Mouse (Mus musculus) embryonic facial prominence, embryonic 13.5 days (tissue): Measurements from ENCODE around the gene Grin2d. TPM values are rescaled to one million over a fixed set of nuclear protein-coding genes. Genes with fewer than 3 reads are reported as not detected.
A peak's percentile ranks its signal among the peaks of the same experiment; 100 is the strongest.
"Not testable (repeated sequence)": the region's sequence is repeated elsewhere in the genome, so short reads cannot be mapped to it uniquely, and the experiment has no call there.

Experiments
- ATAC-seq: fragments of 200-750 bp; cut with Nextera tagmentation; 2 replicates; pipeline ENCODE4 v1.8.0; 2017; ENCODE audit warnings: low read depth; ENCODE audit not compliant: insufficient number of reproducible peaks, insufficient read depth, low FRiP score, low TSS enrichment
- H3K27ac ChIP-seq: fragments of 300-500 bp; sonication (generic); 2 replicates; pipeline ENCODE4 v1.5.1; 2015; ENCODE audit warnings: moderate library complexity, mild to moderate bottlenecking, inconsistent platforms
- H3K27me3 ChIP-seq: fragments of 300-500 bp; sonication (generic); 2 replicates; pipeline ENCODE4 v1.6.1; 2015; ENCODE audit warnings: mild to moderate bottlenecking, inconsistent platforms
- H3K36me3 ChIP-seq: fragments of 300-500 bp; sonication (generic); 2 replicates; pipeline ENCODE4 v1.6.1; 2015; ENCODE audit warnings: mild to moderate bottlenecking, inconsistent platforms
- H3K4me1 ChIP-seq: fragments of 300-500 bp; sonication (generic); 2 replicates; pipeline ENCODE4 v1.6.1; 2015; ENCODE audit warnings: inconsistent platforms
- H3K4me2 ChIP-seq: fragments of 300-500 bp; sonication (generic); 2 replicates; pipeline ENCODE4 v1.6.1; 2015; ENCODE audit warnings: moderate library complexity, mild to moderate bottlenecking, inconsistent platforms
- H3K4me3 ChIP-seq: fragments of 300-500 bp; sonication (generic); 2 replicates; pipeline ENCODE4 v1.5.1; 2015; ENCODE audit warnings: mild to moderate bottlenecking, inconsistent platforms
- H3K9ac ChIP-seq: fragments of 300-500 bp; sonication (generic); 2 replicates; pipeline ENCODE4 v1.6.1; 2015; ENCODE audit warnings: mild to moderate bottlenecking, inconsistent platforms
- H3K9me3 ChIP-seq: fragments of 300-500 bp; sonication (generic); 2 replicates; pipeline ENCODE4 v1.6.1; 2016; ENCODE audit warnings: inconsistent platforms
- WGBS: fragments of 180-500 bp; shearing (Covaris S2); methylation state at CpG from one replicate; pipeline ENCODE4 v1.1.7; 2015; ENCODE audit warnings: mixed read lengths; 5-methylcytosine and 5-hydroxymethylcytosine counted together
- polyA plus RNA-seq: library from polyadenylated mRNA; unstranded; fragments of >200 nt; fragmentation: Nextera tagmentation; extraction: Ambion mirVana; gene quantifications from 2 replicates; pipeline ENCODE4 v1.2.1, GENCODE M21; 2015

Grin2d gene
- polyA plus RNA-seq, 1 experiment from 2014 or later = 0.72 TPM

DNA sequence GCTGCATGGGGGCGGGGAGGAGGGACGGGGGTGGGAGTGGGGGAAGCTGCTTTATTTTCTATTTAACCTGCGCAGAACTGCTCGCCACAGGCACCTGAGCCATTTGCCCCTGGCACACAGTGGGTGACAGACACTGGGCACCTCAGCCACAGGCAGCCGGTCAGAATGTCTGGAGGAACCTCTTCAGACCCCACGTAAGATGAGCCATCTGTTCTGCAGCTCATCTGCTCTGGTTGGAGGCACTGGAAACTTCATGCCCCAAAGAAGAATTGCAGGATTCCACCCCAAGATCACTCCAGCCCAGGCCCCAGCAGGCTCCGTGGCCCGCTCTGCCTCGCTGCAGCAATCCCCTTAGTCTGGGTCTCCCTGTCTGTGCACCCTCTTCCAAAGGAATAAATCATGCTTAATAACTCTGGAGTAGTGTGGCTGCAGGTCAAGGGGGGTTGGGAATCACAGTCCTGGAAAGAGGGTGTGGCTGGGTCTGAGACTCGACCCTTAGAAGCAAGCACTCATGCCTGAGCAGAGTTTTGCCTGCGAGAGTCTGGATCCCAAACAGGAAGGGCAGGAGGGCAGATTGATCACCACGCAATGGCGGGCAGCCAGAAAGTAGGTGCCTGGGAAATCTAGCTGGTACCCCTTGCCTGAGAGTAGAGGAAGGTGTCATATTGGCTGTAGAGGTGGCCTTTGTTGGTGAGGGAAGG lies 39.0 kb upstream of the Grin2d start:
- no peaks in the 10 kb centered on the region for H3K27me3 ChIP-seq
- H3K4me3 ChIP-seq = peak overlapping the region; percentile 41
- 24% methylated on average over 13 of the region's 13 CpGs for WGBS
- H3K4me2 ChIP-seq = peak overlapping the region; percentile 69
- peak overlapping the region; percentile 97 for H3K27ac ChIP-seq
- peaks cover 11% of the 10 kb centered on the region for H3K36me3 ChIP-seq
- H3K9me3 ChIP-seq = no peaks in the 10 kb centered on the region
- H3K4me1 ChIP-seq = peaks cover 69% of the 10 kb centered on the region
- ATAC-seq = no peak
- H3K9ac ChIP-seq = peak overlapping the region; percentile 68

DNA sequence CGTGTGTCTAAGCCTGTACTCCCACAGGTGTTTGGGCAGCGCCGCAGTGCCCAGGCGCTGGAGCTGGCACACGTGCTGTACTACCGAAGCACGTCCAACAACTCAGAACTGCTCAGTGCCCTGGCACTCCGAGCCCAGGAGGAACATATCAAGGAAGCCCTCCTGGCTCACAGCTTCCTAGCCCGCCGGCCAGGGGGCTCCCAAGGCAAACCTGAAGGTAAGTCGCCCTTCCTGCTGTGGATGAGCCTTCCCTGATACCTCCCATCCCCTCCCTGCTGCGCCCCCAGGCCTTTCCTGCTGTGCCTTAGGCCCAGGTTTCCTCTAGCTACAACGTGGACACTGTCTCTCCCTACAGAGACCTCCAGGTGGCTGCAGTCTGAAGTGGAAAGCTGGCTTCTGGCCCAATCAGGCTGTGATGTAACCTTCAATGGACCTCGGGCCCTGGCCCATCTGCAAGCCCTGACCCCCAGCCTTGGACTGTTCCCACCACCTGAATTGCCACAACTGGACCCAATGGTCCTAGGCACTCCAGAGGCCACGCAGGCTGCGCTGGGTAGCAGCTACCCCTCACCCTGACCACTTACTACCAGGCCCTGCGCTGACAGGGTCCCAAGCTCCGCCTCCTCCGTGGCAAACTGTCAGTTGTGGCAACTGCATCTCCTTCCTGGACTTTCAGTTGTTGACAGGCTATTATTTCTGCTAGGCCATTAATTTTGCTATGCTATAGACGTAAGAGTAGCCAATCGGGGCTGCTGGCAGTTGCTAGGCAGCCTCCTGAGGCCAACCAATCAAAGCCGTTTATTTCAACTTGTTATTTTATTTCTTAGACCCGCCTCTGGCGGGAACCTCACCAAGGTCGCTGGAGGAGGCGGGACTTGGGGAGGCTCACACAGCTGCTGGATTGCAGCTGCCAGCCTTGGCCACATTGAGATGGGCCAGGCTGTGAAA lies 38.2 kb upstream of the Grin2d start:
- H3K4me1 ChIP-seq = peaks cover 60% of the 10 kb centered on the region
- peak overlapping the region; percentile 41 for H3K4me3 ChIP-seq
- 36% methylated on average over 26 of the region's 26 CpGs for WGBS
- peaks cover 11% of the 10 kb centered on the region for H3K36me3 ChIP-seq
- H3K27ac ChIP-seq = peak overlapping the region; percentile 97
- H3K4me2 ChIP-seq = peak overlapping the region; percentile 69
- H3K9me3 ChIP-seq = no peaks in the 10 kb centered on the region
- peak overlapping the region; percentile 68 for H3K9ac ChIP-seq
- H3K27me3 ChIP-seq = no peaks in the 10 kb centered on the region
- peak; percentile 66 for ATAC-seq

GRCm38 (mm10) chr7:45915011-45915410 lies 36.8 kb upstream of the Grin2d start:
- Histone ChIP-seq H3K4me1 (peaks cover 50% of the 10 kb centered on the region), H3K36me3 (peaks cover 24% of the 10 kb centered on the region), H3K4me3 (no peak overlapping the region), H3K27me3 (no peaks in the 10 kb centered on the region), H3K4me2 (no peak overlapping the region), H3K9me3 (no peaks in the 10 kb centered on the region), H3K27ac (no peak overlapping the region), H3K9ac (0 out of 2 replicates have a peak overlapping the region, but pooled peaks have one; percentile 55)
- ATAC-seq = no peak
- 80% methylated on average over 5 of the region's 5 CpGs for WGBS

DNA sequence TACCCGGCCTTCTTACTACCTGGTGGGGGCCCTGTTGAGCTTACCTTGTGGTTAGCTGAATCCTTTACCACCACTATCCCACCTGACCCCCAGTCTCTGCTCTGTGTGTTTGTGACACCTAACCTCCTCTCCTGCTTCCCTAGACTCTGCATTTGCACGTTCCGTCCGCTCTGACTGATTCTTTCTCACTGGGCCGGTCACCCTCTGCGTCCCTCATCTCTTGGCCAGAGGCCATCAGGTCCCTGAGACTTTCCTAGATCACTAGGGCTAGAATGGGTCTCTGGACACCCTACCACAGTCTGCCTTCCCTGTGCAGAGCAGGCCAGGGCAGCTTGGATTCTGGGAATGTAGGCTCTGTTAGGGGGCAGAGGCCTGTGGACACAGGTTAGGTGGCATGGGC lies 35.9 kb upstream of the Grin2d start:
- ATAC-seq = no peak
- Histone ChIP-seq H3K9ac (peak overlapping the region; percentile 55), H3K27me3 (no peaks in the 10 kb centered on the region), H3K36me3 (peaks cover 31% of the 10 kb centered on the region), H3K9me3 (no peaks in the 10 kb centered on the region), H3K4me2 (no peak overlapping the region), H3K4me1 (peaks cover 41% of the 10 kb centered on the region), H3K27ac (peak overlapping the region; percentile 75), H3K4me3 (no peak overlapping the region)
- 89% methylated on average over 6 of the region's 6 CpGs for WGBS

DNA sequence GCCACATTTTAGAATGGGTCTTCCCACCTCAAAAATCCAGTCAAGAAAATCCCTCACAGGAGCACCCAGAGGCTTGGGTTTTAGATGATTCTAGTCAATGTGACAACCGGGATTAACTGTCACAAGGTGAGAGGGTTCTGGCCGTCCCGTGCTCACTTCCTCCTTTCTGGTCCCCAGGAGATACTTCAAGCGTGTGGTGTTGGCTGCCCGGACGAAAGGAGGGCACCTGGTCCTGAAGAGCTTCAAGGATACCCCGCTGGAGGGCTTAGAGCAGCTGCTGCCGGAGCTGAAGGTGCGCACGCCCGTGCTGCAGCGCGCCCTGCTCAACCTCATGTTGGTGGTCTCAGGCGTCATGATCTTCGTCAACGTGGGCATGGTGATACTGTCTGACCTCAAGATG lies 31.0 kb upstream of the Grin2d start:
- no peak overlapping the region for H3K9ac ChIP-seq
- no peaks in the 10 kb centered on the region for H3K4me1 ChIP-seq
- H3K9me3 ChIP-seq = no peaks in the 10 kb centered on the region
- no peaks in the 10 kb centered on the region for H3K27me3 ChIP-seq
- no peak overlapping the region for H3K4me2 ChIP-seq
- no peak for ATAC-seq
- peaks cover 43% of the 10 kb centered on the region for H3K36me3 ChIP-seq
- no peak overlapping the region for H3K4me3 ChIP-seq
- WGBS = 93% methylated on average over 16 of the region's 16 CpGs
- H3K27ac ChIP-seq = no peak overlapping the region

- Histone ChIP-seq H3K4me3 (no peak overlapping the region), H3K4me1 (no peaks in the 10 kb centered on the region), H3K4me2 (no peak overlapping the region), H3K9ac (no peak overlapping the region), H3K9me3 (no peaks in the 10 kb centered on the region), H3K36me3 (peaks cover 43% of the 10 kb centered on the region), H3K27ac (no peak overlapping the region), H3K27me3 (no peaks in the 10 kb centered on the region)
- ATAC-seq = no peak
Measured at GRCm38 (mm10) chr7:45908384-45908783, 30.2 kb upstream of the Grin2d start.

GRCm38 (mm10) chr7:45906622-45907021 lies 28.4 kb upstream of the Grin2d start:
- Histone ChIP-seq H3K36me3 (peaks cover 43% of the 10 kb centered on the region), H3K4me3 (no peak overlapping the region), H3K27me3 (no peaks in the 10 kb centered on the region), H3K4me1 (no peaks in the 10 kb centered on the region), H3K4me2 (no peak overlapping the region), H3K9ac (no peak overlapping the region), H3K9me3 (no peaks in the 10 kb centered on the region), H3K27ac (no peak overlapping the region)
- no peak for ATAC-seq
- 91% methylated on average over 9 of the region's 9 CpGs for WGBS

DNA sequence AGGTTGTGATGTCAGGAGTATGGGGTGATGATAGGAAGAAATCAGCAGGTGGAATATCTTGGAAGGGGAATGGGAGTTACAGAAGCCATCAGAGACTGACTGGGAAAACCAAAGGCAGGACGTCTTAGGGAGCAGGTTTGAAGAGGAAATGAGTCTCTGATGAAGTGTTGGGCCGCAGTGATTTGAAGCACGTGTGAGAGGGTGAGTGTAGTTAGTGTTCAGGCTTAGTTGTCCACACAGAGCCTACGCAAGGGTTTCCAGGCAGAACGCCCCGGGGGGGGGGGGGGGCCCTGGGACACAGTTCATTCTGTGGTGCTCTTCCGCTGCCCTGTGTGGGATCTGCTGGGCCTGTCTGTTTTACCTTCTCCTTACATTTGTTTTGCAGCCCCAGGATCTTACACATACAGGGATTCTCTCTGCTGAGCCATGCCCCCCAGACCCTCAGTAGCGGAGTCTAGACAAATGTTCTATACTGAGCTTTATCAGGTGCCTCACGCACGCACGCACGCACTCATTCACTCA lies 24.4 kb upstream of the Grin2d start:
- no peak for ATAC-seq
- no peak overlapping the region for H3K27ac ChIP-seq

GRCm38 (mm10) chr7:45901562-45901961 lies 23.4 kb upstream of the Grin2d start:
- Histone ChIP-seq H3K9me3 (no peaks in the 10 kb centered on the region), H3K4me3 (no peak overlapping the region), H3K27ac (no peak overlapping the region), H3K36me3 (no peaks in the 10 kb centered on the region), H3K4me1 (peaks cover 13% of the 10 kb centered on the region), H3K27me3 (no peaks in the 10 kb centered on the region), H3K4me2 (no peak overlapping the region), H3K9ac (no peak overlapping the region)
- WGBS = 54% methylated on average over 5 of the region's 5 CpGs
- 0 out of 2 replicates have a peak, but pooled peaks have one; percentile 6 for ATAC-seq

More for the DNA sequence above, 24.4 kb upstream of the Grin2d start:
- Histone ChIP-seq H3K4me1 (peaks cover 7% of the 10 kb centered on the region), H3K4me3 (no peak overlapping the region), H3K27me3 (no peaks in the 10 kb centered on the region), H3K4me2 (no peak overlapping the region), H3K9ac (no peak overlapping the region), H3K36me3 (peaks cover 8% of the 10 kb centered on the region), H3K9me3 (no peaks in the 10 kb centered on the region)
- 74% methylated on average over 12 of the region's 12 CpGs for WGBS

- not testable (repeated sequence) for H3K9me3 ChIP-seq, H3K27me3 ChIP-seq, ATAC-seq, H3K27ac ChIP-seq, H3K36me3 ChIP-seq
- 64% methylated on average over 4 of the region's 4 CpGs for WGBS
- H3K9ac ChIP-seq = 0 out of 2 replicates have a peak overlapping the region, but pooled peaks have one; percentile 83
- peak overlapping the region; percentile 91 for H3K4me2 ChIP-seq
- peak overlapping the region; percentile 60; the same call in 1 of the 2 replicates for H3K4me3 ChIP-seq
- peaks cover 13% of the 10 kb centered on the region for H3K4me1 ChIP-seq
Measured at GRCm38 (mm10) chr7:45898125-45898524, 19.9 kb upstream of the Grin2d start.

DNA sequence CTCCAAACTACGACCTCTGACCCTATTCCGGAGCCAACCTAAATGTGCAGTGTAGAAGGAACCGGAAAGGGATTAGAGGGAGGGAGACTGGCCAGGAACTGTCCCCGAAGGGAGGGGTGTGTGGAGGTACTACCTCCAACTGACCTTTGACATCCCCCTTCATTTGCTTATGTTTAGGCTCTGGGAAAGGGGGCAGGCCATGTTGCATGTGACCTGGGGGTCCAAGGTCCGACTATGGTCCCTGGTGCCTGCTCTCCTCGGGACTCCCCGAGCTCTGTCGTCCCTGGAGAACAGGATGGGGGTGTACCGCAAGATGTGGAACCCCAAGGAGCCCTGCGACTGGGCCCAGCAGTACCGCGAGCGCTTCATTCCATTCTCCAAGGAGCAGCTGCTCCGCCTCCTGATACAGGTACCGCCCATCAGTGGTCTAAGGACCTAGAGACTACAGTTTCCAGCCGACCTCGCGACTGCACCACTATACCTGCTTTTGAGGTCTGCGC lies 19.1 kb upstream of the Grin2d start:
- Histone ChIP-seq H3K36me3 (no peaks in the 10 kb centered on the region), H3K4me1 (peaks cover 13% of the 10 kb centered on the region), H3K27me3 (no peaks in the 10 kb centered on the region), H3K27ac (peak overlapping the region; percentile 80), H3K9me3 (no peaks in the 10 kb centered on the region), H3K9ac (peak overlapping the region; percentile 83), H3K4me2 (peak overlapping the region; percentile 91), H3K4me3 (peak overlapping the region; percentile 60)
- peak; percentile 29; the same call in 1 of the 2 replicates for ATAC-seq
- WGBS = 2% methylated on average over 19 of the region's 19 CpGs
